In the genomic region with DNA sequence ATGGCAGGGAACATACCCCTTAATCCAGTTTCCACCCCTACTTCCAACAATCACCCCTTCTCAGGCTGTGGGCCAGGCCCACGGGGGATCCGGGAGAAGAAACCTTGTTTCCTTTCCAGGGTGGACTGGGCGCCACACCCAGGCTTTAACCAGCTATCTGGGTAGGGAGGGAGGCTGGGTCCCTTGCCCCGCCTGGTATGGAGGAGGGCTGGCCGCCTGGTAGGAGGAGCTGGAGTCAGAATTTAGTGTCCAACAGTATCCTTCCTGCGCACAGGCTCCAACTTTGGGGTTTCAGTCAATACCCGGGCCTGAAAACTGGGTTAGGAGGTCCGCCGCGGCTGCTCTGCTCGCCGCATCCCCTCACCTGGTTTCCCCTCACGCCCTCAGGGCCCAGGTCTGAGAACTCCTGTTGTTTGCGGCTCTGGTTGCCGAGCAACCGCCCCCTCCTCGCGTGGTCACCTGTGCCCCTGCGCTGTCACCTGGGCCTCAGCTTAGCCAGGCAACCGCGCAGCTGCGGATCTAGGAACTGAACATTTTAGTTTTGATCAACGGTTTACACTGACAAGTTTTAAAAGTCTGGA, we compare ENCODE assay signal across 8 mouse cellular contexts. TPM values are rescaled to one million over a fixed set of nuclear protein-coding genes. Genes with fewer than 3 reads are reported as not detected.
A peak's percentile ranks its signal among the peaks of the same experiment; 100 is the strongest.
DNase-seq lines count a peak whose midpoint lies in the region; ATAC-seq lines count a peak whose summit lies in the region.

A gene (minus strand): TSS at position 408 of the 581 bp plus-strand sequence.

- H3K4me1 ChIP-seq in megakaryocyte, embryonic 14.5 days: peaks cover 29% of the 10 kb centered on the region
- peaks cover 28% of the 10 kb centered on the region for H3K4me1 ChIP-seq in limb, embryonic 15.5 days

- WGBS in limb, embryonic 15.5 days: 4% methylated on average over 23 of the region's 23 CpGs

- peaks cover 26% of the 10 kb centered on the region for H3K27me3 ChIP-seq in megakaryocyte, embryonic 14.5 days (replicated peaks)
- H3K27me3 ChIP-seq in limb, embryonic 15.5 days: no peaks in the 10 kb centered on the region

- H3K4me2 ChIP-seq in limb, embryonic 15.5 days: peak within 1 kb of the TSS; percentile 47

- no peaks in the 10 kb centered on the region for H3K9me3 ChIP-seq in megakaryocyte, embryonic 14.5 days
- no peaks in the 10 kb centered on the region for H3K9me3 ChIP-seq in limb, embryonic 15.5 days

- no peaks in the 10 kb centered on the region for H3K36me3 ChIP-seq in megakaryocyte, embryonic 14.5 days (replicated peaks; ENCODE audit: low read length)
- no peaks in the 10 kb centered on the region for H3K36me3 ChIP-seq in limb, embryonic 15.5 days

- no peak within 1 kb of the TSS for H3K9ac ChIP-seq in limb, embryonic 15.5 days

- H3K4me3 ChIP-seq in megakaryocyte, embryonic 14.5 days (replicated peaks): peak within 1 kb of the TSS; percentile 67
- H3K4me3 ChIP-seq in limb, embryonic 15.5 days: peak within 1 kb of the TSS; percentile 17

- peak within 1 kb of the TSS; percentile 61 for H3K27ac ChIP-seq in limb, embryonic 15.5 days

- peak; percentile 19 for DNase-seq in cerebellum, adult 9-10 months
- no peak for DNase-seq in cerebellum, postnatal 4 days (ENCODE audit: low spot score in 2 of 2)
- DNase-seq in testis, postnatal 10 days (ENCODE audit: low spot score): peak; percentile 64
- DNase-seq in B cell, adult 2 months: no peak
- no peak for DNase-seq in thymus, postnatal 14 days

- ATAC-seq in megakaryocyte, adult 5-6 weeks (ENCODE audit: poor library complexity, severe bottlenecking): no peak
- ATAC-seq in limb, embryonic 15.5 days (ENCODE audit: insufficient number of reproducible peaks, low FRiP score, low TSS enrichment, low read depth): peak; percentile 33

RNA-seq across cellular contexts. Expression of the gene that starts here (rescaled TPM):
- polyA plus RNA-seq in megakaryocyte, embryonic 14.5 days (2012; ENCODE audit: insufficient read depth, low replicate concordance): not detected in 2 replicates
- total RNA-seq in megakaryocyte, adult 5-6 weeks (2015): 0.38 TPM in 1 of 2 replicates, not detected in the other
- not detected in 2 replicates for total RNA-seq in megakaryocyte, adult 5-6 weeks (2017)
- 15.9 and 16.6 TPM in 2 replicates for polyA plus RNA-seq in limb, embryonic 15.5 days (2015; fragmentation: Nextera tagmentation; extraction: Ambion mirVana)

Comparison
In these comparisons a context has a peak if more than half of its experiments do, and no peak if none do; other contexts are left out.
1. RNA of the gene that starts here (polyA plus RNA-seq): 15.9 to 16.6 TPM in limb, embryonic 15.5 days; not detected in megakaryocyte, embryonic 14.5 days; every median in the first group is over 10 times any median in the second.
2. DNase-seq: peak in cerebellum, adult 9-10 months (single experiment) and testis, postnatal 10 days (single experiment); none in cerebellum, postnatal 4 days (0 of 2), B cell, adult 2 months (0 of 2) and thymus, postnatal 14 days (single experiment).